ENCODE assay signal across 11 mouse cellular contexts in the genomic region with DNA sequence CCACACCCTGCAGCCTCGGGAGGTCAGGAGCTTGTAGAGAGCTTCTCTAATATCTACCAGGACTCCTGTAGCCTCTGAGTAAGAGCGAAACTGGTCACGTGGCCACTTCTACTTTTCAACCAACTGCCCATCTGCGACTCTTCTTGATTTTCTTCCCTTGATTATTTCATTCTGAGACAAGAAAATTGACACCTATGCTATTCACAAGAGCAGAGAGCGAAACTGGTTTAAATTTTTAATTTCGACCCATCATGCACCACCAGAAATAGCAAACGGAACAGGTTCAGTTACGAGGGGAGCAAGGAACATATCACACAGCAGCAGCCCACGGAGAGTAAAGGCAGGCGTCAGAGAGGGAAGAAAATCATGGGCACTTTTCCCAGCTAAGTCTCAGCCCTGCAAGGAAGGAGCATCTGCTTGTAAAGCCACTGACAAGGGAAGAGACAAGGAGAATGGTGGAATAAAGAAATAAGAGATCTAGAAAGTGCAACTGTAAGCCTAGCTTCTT. TPM values are rescaled to one million over a fixed set of nuclear protein-coding genes. Genes with fewer than 3 reads are reported as not detected.
DNase-seq lines count a peak whose midpoint lies in the region; ATAC-seq lines count a peak whose summit lies in the region.
"Had no signal": no experiment of that assay in that cellular context is flagged by ENCODE, and none has a peak within 500 bp of the region (broad histone marks: within the 10 kb centered on the region; RNA-seq: fewer than 3 reads in every experiment).

No protein-coding gene starts in this region.

- no peaks in the 10 kb centered on the region for H3K27me3 ChIP-seq in kidney, embryonic 16.5 days (ENCODE audit: insufficient read depth, low read length)
- no peaks in the 10 kb centered on the region for H3K27me3 ChIP-seq in stomach, embryonic 15.5 days (replicated peaks)

- H3K9ac ChIP-seq in kidney, embryonic 16.5 days (replicated peaks; ENCODE audit: low read length): no peak overlapping the region
- H3K9ac ChIP-seq in stomach, embryonic 15.5 days: no peak overlapping the region
- H3K9ac ChIP-seq: hindbrain, embryonic 14.5 days had no signal

- H3K4me1 ChIP-seq in kidney, embryonic 16.5 days (ENCODE audit: insufficient read depth, low read length): peaks cover 8% of the 10 kb centered on the region
- H3K4me1 ChIP-seq in stomach, embryonic 15.5 days: no peaks in the 10 kb centered on the region

- H3K27ac ChIP-seq in kidney, embryonic 16.5 days (ENCODE audit: low read length): peak overlapping the region; percentile 32; the same call in 1 of the 2 replicates
- peak overlapping the region; percentile 35; the same call in 1 of the 2 replicates for H3K27ac ChIP-seq in stomach, embryonic 15.5 days
- H3K27ac ChIP-seq: hindbrain, embryonic 14.5 days had no signal

- DNase-seq in gastrocnemius, adult 18-20 months (ENCODE audit: low spot score): peak; percentile 7
- DNase-seq in gastrocnemius, postnatal 14 days: no peak
- DNase-seq in lung, postnatal 36 days: peak; percentile 10
- DNase-seq in lung, postnatal 14 days: no peak
- no peak for DNase-seq in adrenal gland, postnatal 14 days
- no peak for DNase-seq in adrenal gland, postnatal 10 days

- 38% methylated on average over 10 of the region's 10 CpGs for WGBS in kidney, embryonic 16.5 days
- WGBS in stomach, embryonic 15.5 days: 50% methylated on average over 10 of the region's 10 CpGs

- intact Hi-C loops in gastrocnemius, postnatal 14 days (cut with DNase I; ENCODE audit: low total_unique reads): no loop called here

- no peaks in the 10 kb centered on the region for H3K9me3 ChIP-seq in kidney, embryonic 16.5 days (ENCODE audit: low read length)
- H3K9me3 ChIP-seq in stomach, embryonic 15.5 days: no peaks in the 10 kb centered on the region

- peak; percentile 88 for ATAC-seq in kidney, embryonic 16.5 days (ENCODE audit: low FRiP score, low TSS enrichment)
- ATAC-seq in stomach, embryonic 15.5 days (ENCODE audit: insufficient read depth, low FRiP score, low read depth): no peak

- H3K4me2 ChIP-seq in kidney, embryonic 16.5 days (replicated peaks; ENCODE audit: low read depth, low read length): peak overlapping the region; percentile 50
- H3K4me2 ChIP-seq in stomach, embryonic 15.5 days: peak overlapping the region; percentile 40
- H3K4me2 ChIP-seq: hindbrain, embryonic 14.5 days had no signal

- H3K4me3 ChIP-seq in kidney, embryonic 16.5 days (ENCODE audit: low read length): peak overlapping the region; percentile 26
- 0 out of 2 replicates have a peak overlapping the region, but pooled peaks have one; percentile 6 for H3K4me3 ChIP-seq in stomach, embryonic 15.5 days (replicated peaks)

- no peaks in the 10 kb centered on the region for H3K36me3 ChIP-seq in kidney, embryonic 16.5 days (ENCODE audit: insufficient read depth, low read length)
- H3K36me3 ChIP-seq in stomach, embryonic 15.5 days: no peaks in the 10 kb centered on the region

RNA-seq across cellular contexts. Expression of gene Snrpb2, which starts 27.7 kb away (rescaled TPM):
- 10 to 100 TPM; 15.6 to 19.2 TPM for total RNA-seq in gastrocnemius, adult 18-20 months (2021)
- total RNA-seq in gastrocnemius, postnatal 14 days (2021): 10 to 100 TPM; 15.2 to 21.2 TPM
- 64.1 and 69.2 TPM in 2 replicates for polyA plus RNA-seq in kidney, embryonic 16.5 days (2015; fragmentation: Nextera tagmentation; extraction: Ambion mirVana)
- 67.7 and 73.6 TPM in 2 replicates for polyA plus RNA-seq in stomach, embryonic 15.5 days (2015; fragmentation: Nextera tagmentation; extraction: Ambion mirVana)
- total RNA-seq in adrenal gland, postnatal 14 days (2021): 41.9 and 52.5 TPM in 2 replicates
- total RNA-seq in adrenal gland, postnatal 10 days (2021): 10 to 100 TPM; 41.4 to 48.3 TPM

RNA-seq across cellular contexts. Expression of gene Otor, which starts 43.1 kb away (rescaled TPM):
- not detected for total RNA-seq in gastrocnemius, adult 18-20 months (2021)
- total RNA-seq in gastrocnemius, postnatal 14 days (2021): not detected
- 0.27 TPM in 1 of 2 replicates, not detected in the other for polyA plus RNA-seq in kidney, embryonic 16.5 days (2015; fragmentation: Nextera tagmentation; extraction: Ambion mirVana)
- 0.66 and 0.69 TPM in 2 replicates for polyA plus RNA-seq in stomach, embryonic 15.5 days (2015; fragmentation: Nextera tagmentation; extraction: Ambion mirVana)
- not detected in 2 replicates for total RNA-seq in adrenal gland, postnatal 14 days (2021)
- not detected for total RNA-seq in adrenal gland, postnatal 10 days (2021)
- total RNA-seq: adrenal gland, postnatal 4 days had no signal
- polyA plus RNA-seq: hindbrain, embryonic 14.5 days; spleen, adult 2 months had no signal

Comparison
In these comparisons a context has a peak if more than half of its experiments do, and no peak if none do; other contexts are left out.
1. DNase-seq: peak in gastrocnemius, adult 18-20 months (single experiment) and lung, postnatal 36 days (single experiment); none in gastrocnemius, postnatal 14 days (single experiment), lung, postnatal 14 days (single experiment), adrenal gland, postnatal 14 days (single experiment) and adrenal gland, postnatal 10 days (single experiment).